In genomic region chr15:36879587-36879986, GRCm38 (mm10) we compare ENCODE assay signal across 12 mouse cellular contexts.
DNase-seq lines count a peak whose midpoint lies in the region; ATAC-seq and TF ChIP-seq lines count a peak whose summit lies in the region.
"Had no signal": no experiment of that assay in that cellular context is flagged by ENCODE, and none has a peak within 500 bp of the region (broad histone marks: within the 10 kb centered on the region; RNA-seq: fewer than 3 reads in every experiment).

No protein-coding gene starts in this region.

- DNase-seq in thymus, adult 2 months = no peak
- no peak for DNase-seq in thymus, postnatal 14 days
- no peak for DNase-seq in liver, embryonic 13.5 days
- DNase-seq in adrenal gland, adult 2 months = no peak
- DNase-seq in frontal cortex, postnatal 36 days (ENCODE audit: low spot score in 2 of 2) = no peak
- DNase-seq: heart, postnatal 4 days; retina, postnatal 1 day had no signal

- ATAC-seq in hindbrain, embryonic 13.5 days (ENCODE audit: low FRiP score) = peak; percentile 17; the same call in 1 of the 2 replicates
- no peak for ATAC-seq in hindbrain, embryonic 16.5 days
- ATAC-seq in liver, embryonic 13.5 days (ENCODE audit: low read depth) = no peak
- no peak for ATAC-seq in frontal cortex, adult (ENCODE audit: low TSS enrichment)
- ATAC-seq: activated CD4-positive, CD25-positive, alpha-beta regulatory T cell, adult 4 months had no signal

- no peak overlapping the region for H3K4me2 ChIP-seq in hindbrain, embryonic 13.5 days
- H3K4me2 ChIP-seq in hindbrain, embryonic 16.5 days (ENCODE audit: low read length) = no peak overlapping the region
- peak overlapping the region; percentile 16 for H3K4me2 ChIP-seq in liver, embryonic 13.5 days

- H3K9me3 ChIP-seq in hindbrain, embryonic 13.5 days = no peaks in the 10 kb centered on the region
- no peaks in the 10 kb centered on the region for H3K9me3 ChIP-seq in hindbrain, embryonic 16.5 days (ENCODE audit: control insufficient read depth, low read length)
- H3K9me3 ChIP-seq in liver, embryonic 13.5 days (replicated peaks) = no peaks in the 10 kb centered on the region

- TF ChIP-seq CTCF in thymus, adult 2 months (IDR thresholded peaks at IDR 0.05; ENCODE audit: borderline replicate concordance, control insufficient read depth, extremely low read depth, insufficient read depth, low read length, poor library complexity) = no peak

- TF ChIP-seq POLR2A in thymus, adult 2 months (IDR thresholded peaks at IDR 0.05; ENCODE audit: control insufficient read depth, extremely low read depth, insufficient read depth, low read length, poor library complexity) = no peak

- no peak overlapping the region for H3K9ac ChIP-seq in hindbrain, embryonic 13.5 days
- no peak overlapping the region for H3K9ac ChIP-seq in hindbrain, embryonic 16.5 days (ENCODE audit: low read depth, low read length)
- no peak overlapping the region for H3K9ac ChIP-seq in liver, embryonic 13.5 days

- H3K27ac ChIP-seq in hindbrain, embryonic 13.5 days = no peak overlapping the region
- H3K27ac ChIP-seq in hindbrain, embryonic 16.5 days (ENCODE audit: low read depth, low read length) = no peak overlapping the region
- no peak overlapping the region for H3K27ac ChIP-seq in thymus, adult 2 months (ENCODE audit: control insufficient read depth, insufficient read depth, low read length)
- no peak overlapping the region for H3K27ac ChIP-seq in liver, embryonic 13.5 days

- WGBS in hindbrain, embryonic 13.5 days = 89% methylated on average over 7 of the region's 7 CpGs
- 90% methylated on average over 7 of the region's 7 CpGs for WGBS in hindbrain, embryonic 16.5 days
- WGBS in thymus, adult 2 months = 29% methylated on average over 7 of the region's 7 CpGs
- 54% methylated on average over 7 of the region's 7 CpGs for WGBS in liver, embryonic 13.5 days (ENCODE audit: insufficient replicate concordance)

- H3K4me1 ChIP-seq in hindbrain, embryonic 13.5 days (replicated peaks) = peaks cover 23% of the 10 kb centered on the region
- no peaks in the 10 kb centered on the region for H3K4me1 ChIP-seq in hindbrain, embryonic 16.5 days (ENCODE audit: control insufficient read depth, insufficient read depth, low read depth, low read length)
- peaks cover 7% of the 10 kb centered on the region for H3K4me1 ChIP-seq in thymus, adult 2 months (replicated peaks; ENCODE audit: control insufficient read depth, insufficient read depth, low read length)
- H3K4me1 ChIP-seq in liver, embryonic 13.5 days (replicated peaks) = peaks cover 32% of the 10 kb centered on the region

- no peaks in the 10 kb centered on the region for H3K36me3 ChIP-seq in hindbrain, embryonic 13.5 days
- H3K36me3 ChIP-seq in hindbrain, embryonic 16.5 days (ENCODE audit: control insufficient read depth, insufficient read depth, low read length) = no peaks in the 10 kb centered on the region
- no peaks in the 10 kb centered on the region for H3K36me3 ChIP-seq in thymus, adult 2 months (ENCODE audit: control insufficient read depth, insufficient read depth, low read length)
- H3K36me3 ChIP-seq in liver, embryonic 13.5 days = no peaks in the 10 kb centered on the region

- H3K27me3 ChIP-seq in hindbrain, embryonic 13.5 days = no peaks in the 10 kb centered on the region
- H3K27me3 ChIP-seq in hindbrain, embryonic 16.5 days (replicated peaks; ENCODE audit: control insufficient read depth, insufficient read depth, low read length) = no peaks in the 10 kb centered on the region
- H3K27me3 ChIP-seq in thymus, adult 2 months (ENCODE audit: control insufficient read depth, insufficient read depth, low read length) = no peaks in the 10 kb centered on the region
- H3K27me3 ChIP-seq in liver, embryonic 13.5 days = no peaks in the 10 kb centered on the region

- no peak overlapping the region for H3K4me3 ChIP-seq in hindbrain, embryonic 13.5 days
- no peak overlapping the region for H3K4me3 ChIP-seq in hindbrain, embryonic 16.5 days (ENCODE audit: low read length)
- H3K4me3 ChIP-seq in thymus, adult 2 months (ENCODE audit: control insufficient read depth, insufficient read depth, low read length) = peak overlapping the region; percentile 6; the same call in 1 of the 2 replicates
- H3K4me3 ChIP-seq in liver, embryonic 13.5 days (replicated peaks) = peak overlapping the region; percentile 10
- H3K4me3 ChIP-seq: myocyte had no signal

Comparison
In these comparisons a context has a peak if more than half of its experiments do, and no peak if none do; other contexts are left out.
1. H3K4me3 ChIP-seq: peak in thymus, adult 2 months (single experiment) and liver, embryonic 13.5 days (single experiment); none in hindbrain, embryonic 13.5 days (single experiment) and hindbrain, embryonic 16.5 days (single experiment).